ENCODE assay signal across 16 mouse cellular contexts in the genomic region with DNA sequence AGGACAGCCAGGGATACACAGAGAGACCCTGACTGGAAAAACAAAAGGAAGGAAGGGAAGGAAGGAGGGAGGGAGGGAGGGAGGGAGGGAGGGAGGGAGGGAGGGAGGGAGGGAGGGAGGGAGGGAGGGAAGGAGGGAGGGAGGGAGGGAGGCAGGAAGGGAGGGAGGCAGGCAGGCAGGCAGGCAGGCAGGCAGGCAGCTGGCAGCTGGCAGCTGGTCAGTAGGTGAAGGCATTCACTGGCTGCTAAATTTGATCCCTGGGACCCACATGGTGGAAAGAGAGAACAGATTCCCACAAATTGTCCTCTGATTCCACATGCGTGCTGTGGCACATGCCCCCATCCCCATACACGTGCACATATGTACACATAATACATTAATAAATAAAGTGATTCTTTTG. TPM values are rescaled to one million over a fixed set of nuclear protein-coding genes. Genes with fewer than 3 reads are reported as not detected.
"Had no signal": no experiment of that assay in that cellular context is flagged by ENCODE, and none has a peak within 500 bp of the region (broad histone marks: within the 10 kb centered on the region; RNA-seq: fewer than 3 reads in every experiment).

No protein-coding gene starts in this region.

- H3K4me3 ChIP-seq: neural tube, embryonic 13.5 days; neural tube, embryonic 15.5 days; stomach, embryonic 15.5 days had no signal

- DNase-seq: retina, postnatal 1 day; right cerebral cortex, adult 18-20 months; right cerebral cortex, postnatal 14 days; right cerebral cortex, postnatal 25 days; right cerebral cortex, postnatal 4 days; spleen, adult 18-20 months; thymus, adult 18-20 months; thymus, adult 2 months; thymus, postnatal 14 days; thymus, postnatal 25 days; thymus, postnatal 36 days had no signal

- H3K4me2 ChIP-seq: neural tube, embryonic 13.5 days; neural tube, embryonic 15.5 days; stomach, embryonic 15.5 days had no signal

- H3K36me3 ChIP-seq: stomach, embryonic 15.5 days had no signal

- H3K27ac ChIP-seq: neural tube, embryonic 13.5 days; neural tube, embryonic 15.5 days; stomach, embryonic 15.5 days; stomach, postnatal 0 days had no signal

RNA-seq across cellular contexts. Expression of a gene that starts 8.0 kb away (rescaled TPM):
- total RNA-seq: neutrophil, adult 5-6 weeks had no signal
